Mouse (Mus musculus): ENCODE measurements at regions not wholly inside any gene's neighbourhood (a gene's known extent, or its start where the extent isn't known, plus 50 kb on each side); places are given as distances from the start of the nearest gene placed in this dataset.

GRCm38 (mm10) chr16:55587138-55587537 is 251.6 kb downstream of the Nfkbiz start:
- no peak for TF ChIP-seq POLR2A (IDR thresholded peaks at IDR 0.05; ENCODE audit: extremely low read depth, insufficient read depth, low read length)
- no peak for TF ChIP-seq CTCF (IDR thresholded peaks at IDR 0.05; ENCODE audit: low read depth, low read length)
